Mouse (Mus musculus) heart, postnatal 0 days (tissue): ENCODE measurements around the gene Pon3.

ENCODE experiments used
- CTCF ChIP-seq: IDR thresholded peaks from 2 replicates; pipeline ENCODE4 v1.5.1; 2016; ENCODE audit warnings: antibody characterized with exemption, control low read depth, low read depth
- EP300 ChIP-seq: IDR thresholded peaks from 2 replicates; pipeline ENCODE4 v1.6.1; 2016; ENCODE audit warnings: antibody characterized with exemption, low read depth

- TF ChIP-seq EP300 (no peak), CTCF (no peak)
These were observed 24.1 kb downstream of the Pon3 start for GRCm38 (mm10) chr6:5232022-5232421.
